Mouse (Mus musculus) C2C12 (cell line): Measurements from ENCODE around the gene Arpp21.
A peak's percentile ranks its signal among the peaks of the same experiment; 100 is the strongest.

ENCODE experiments used
- CTCF ChIP-seq: IDR thresholded peaks from one replicate; pipeline ENCODE4 v1.5.1; 2011; ENCODE audit not compliant: control insufficient read depth, insufficient read depth, insufficient read length
- FOSL1 ChIP-seq: IDR thresholded peaks from one replicate; pipeline ENCODE4 v1.8.0; 2011; ENCODE audit warnings: mild to moderate bottlenecking, low read length; ENCODE audit not compliant: poor library complexity, insufficient read depth, severe bottlenecking
- MAX ChIP-seq: IDR thresholded peaks from one replicate; pipeline ENCODE4 v1.6.1; 2011; ENCODE audit warnings: mild to moderate bottlenecking, control low read depth
- MYOD1 ChIP-seq: IDR thresholded peaks from one replicate; pipeline ENCODE4 v1.6.1; 2011; ENCODE audit warnings: low read depth; ENCODE audit not compliant: control insufficient read depth, insufficient read length
- MYOG ChIP-seq: IDR thresholded peaks from one replicate; pipeline ENCODE4 v1.6.1; 2011; ENCODE audit not compliant: control insufficient read depth, insufficient read length; ENCODE audit errors: extremely low read depth
- USF1 ChIP-seq: IDR thresholded peaks from one replicate; pipeline ENCODE4 v1.6.1; 2011; ENCODE audit warnings: low read depth, mild to moderate bottlenecking, control low read depth, moderate library complexity

DNA sequence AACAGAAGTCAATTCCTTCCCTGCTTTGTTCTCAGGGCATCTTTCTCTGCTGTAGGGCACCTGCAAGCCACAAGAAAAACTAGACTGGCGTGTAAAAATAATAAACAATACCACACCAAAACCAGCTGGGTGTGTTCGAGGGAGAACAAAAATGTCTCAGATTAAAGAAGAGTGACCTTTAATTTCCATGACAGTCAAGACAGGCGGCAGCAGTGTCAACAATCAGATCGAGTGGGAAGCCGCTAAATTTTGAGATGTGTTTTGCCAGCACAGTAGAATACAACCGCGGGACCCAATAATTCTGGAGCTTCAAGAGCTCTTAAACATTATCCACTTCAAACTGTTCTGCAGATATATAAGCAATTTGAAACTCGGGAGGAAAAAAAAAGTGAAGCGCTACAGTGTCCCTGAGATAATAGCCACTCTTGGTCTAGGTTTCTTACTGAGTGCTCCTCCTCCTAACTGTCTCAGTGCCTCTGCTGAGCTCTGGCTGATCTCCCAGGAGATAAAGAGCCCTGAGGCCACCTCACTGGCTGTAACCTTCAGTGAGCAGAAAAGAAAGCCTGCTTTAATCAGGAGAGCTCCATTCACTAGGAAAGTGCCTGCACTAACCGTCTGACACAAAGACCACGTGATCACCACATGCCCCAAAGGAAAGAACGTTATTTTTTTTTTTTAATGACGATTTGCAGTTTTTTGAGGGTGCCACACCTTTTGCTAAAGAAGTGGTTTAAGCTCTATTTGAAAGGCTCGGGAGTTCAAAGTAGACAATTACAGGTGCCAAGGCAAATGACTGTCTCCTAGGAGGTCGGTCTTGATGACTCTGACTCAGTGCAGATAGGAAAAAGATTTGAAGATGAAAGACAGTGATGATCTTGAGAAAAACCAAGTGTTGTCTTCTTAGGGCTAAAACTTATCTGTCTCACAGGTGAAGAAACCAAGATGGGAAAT lies 61.1 kb downstream of the Arpp21 start:
- no peak for TF ChIP-seq CTCF
- no peak for TF ChIP-seq MYOG
- TF ChIP-seq USF1: peak; percentile 45
- TF ChIP-seq MYOD1: no peak
- TF ChIP-seq MAX: no peak
- no peak for TF ChIP-seq FOSL1
